Comparison of ENCODE assay signal across 8 mouse cellular contexts in the genomic region with DNA sequence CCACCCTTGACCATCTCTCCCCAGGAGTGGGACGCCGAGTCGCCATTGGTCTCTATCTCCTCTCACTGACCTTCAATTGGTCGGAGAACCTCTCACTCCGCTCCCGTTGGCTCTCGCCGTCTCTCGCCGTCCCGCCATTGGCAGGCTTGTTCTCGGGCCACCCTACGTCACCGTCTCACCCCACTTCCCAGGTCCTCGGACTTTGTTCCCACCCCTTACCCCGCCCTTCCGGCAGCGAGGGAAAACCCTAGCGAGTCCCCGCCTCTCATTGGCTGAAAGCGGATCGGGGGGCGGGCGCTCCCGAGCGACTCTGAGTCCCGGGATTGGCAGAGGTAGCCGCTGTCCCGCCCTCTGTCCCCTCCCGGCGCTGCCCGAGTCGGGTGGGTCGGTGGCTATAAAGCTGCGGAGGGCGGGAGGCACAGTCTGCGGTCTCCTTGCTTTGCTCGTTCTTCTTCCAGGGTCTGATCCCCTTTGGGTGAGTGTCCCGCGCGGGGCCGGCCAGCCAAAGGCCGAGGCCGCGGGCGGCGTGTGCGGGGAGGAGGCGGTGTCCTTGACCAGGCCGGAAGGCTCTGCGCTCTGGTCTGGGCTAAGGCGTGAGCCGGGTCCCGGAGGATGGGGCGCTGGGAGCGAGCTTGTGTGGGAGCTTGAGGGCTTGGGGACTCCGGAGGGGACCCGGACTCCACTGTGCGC. TPM values are rescaled to one million over a fixed set of nuclear protein-coding genes. Genes with fewer than 3 reads are reported as not detected.
A peak's percentile ranks its signal among the peaks of the same experiment; 100 is the strongest.
DNase-seq lines count a peak whose midpoint lies in the region; ATAC-seq and TF ChIP-seq lines count a peak whose summit lies in the region.

A gene (plus strand): TSS at position 341 of the 690 bp plus-strand sequence.

- peak; percentile 96 for ATAC-seq in Patski
- peak; percentile 99 for ATAC-seq in hindbrain, embryonic 13.5 days (ENCODE audit: low FRiP score)

- POLR2A ChIA-PET in Patski (lab: Charles Lee): interaction anchor here (3.1 kb wide), 1 partner anchor 12 kb away, joined by 22 read pairs; no protein-coding TSS in a partner anchor

- CTCF ChIA-PET in Patski (lab: Charles Lee): interaction anchor here (1.2 to 3.2 kb wide), 5 partner anchors 12 to 51 kb away, joined by 3 to 99 read pairs (median 25); no protein-coding TSS in a partner anchor

- H3K4me1 ChIP-seq in hindbrain, embryonic 13.5 days (replicated peaks): peaks cover 48% of the 10 kb centered on the region

- TF ChIP-seq CTCF in Patski (IDR thresholded peaks at IDR 0.05): no peak

- in situ Hi-C loops in Patski (cut with MboI; ENCODE audit: low pct_unique_long_range_greater_than_20kb): no loop called here

- H3K27ac ChIP-seq in hindbrain, embryonic 13.5 days: peak within 1 kb of the TSS; percentile 100

- under 1% methylated on average over 58 of the region's 59 CpGs for WGBS in hindbrain, embryonic 13.5 days

- H3K4me2 ChIP-seq in hindbrain, embryonic 13.5 days: peak within 1 kb of the TSS; percentile 86

- DNase-seq in Patski (ENCODE audit: low read depth, low spot score): peak; percentile 96
- peak; percentile 100 for DNase-seq in cerebellum, postnatal 14 days
- DNase-seq in frontal cortex, postnatal 14 days (ENCODE audit: low spot score in 2 of 2): peak; percentile 98 to 99
- peak; percentile 93 to 94 for DNase-seq in layer of hippocampus, postnatal 25 days (ENCODE audit: extremely low spot score in 1 of 2, low spot score in 1 of 2)
- DNase-seq in lung, postnatal 25 days (ENCODE audit: low spot score): peak; percentile 100
- DNase-seq in retina, embryonic 14.5 days (ENCODE audit: low spot score): peak; percentile 99
- peak; percentile 98 for DNase-seq in thymus, postnatal 4 days

- peak within 1 kb of the TSS; percentile 96 for H3K4me3 ChIP-seq in hindbrain, embryonic 13.5 days

- H3K9ac ChIP-seq in hindbrain, embryonic 13.5 days: peak within 1 kb of the TSS; percentile 98

- no peaks in the 10 kb centered on the region for H3K27me3 ChIP-seq in Patski
- H3K27me3 ChIP-seq in hindbrain, embryonic 13.5 days: no peaks in the 10 kb centered on the region

- H3K36me3 ChIP-seq in hindbrain, embryonic 13.5 days: peaks cover 2% of the 10 kb centered on the region; the same call in 1 of the 2 replicates

- no peaks in the 10 kb centered on the region for H3K9me3 ChIP-seq in hindbrain, embryonic 13.5 days

RNA-seq across cellular contexts. Expression of the gene that starts here (rescaled TPM):
- 64.9 TPM for polyA plus RNA-seq in Patski (2021)
- 423 and 434 TPM in 2 replicates for polyA plus RNA-seq in hindbrain, embryonic 13.5 days (2015; fragmentation: Nextera tagmentation; extraction: Ambion mirVana)
- total RNA-seq in layer of hippocampus, postnatal 25 days (2021): 100 to 1,000 TPM; 267 to 285 TPM

Comparison
In these comparisons a context has a peak if more than half of its experiments do, and no peak if none do; other contexts are left out.
1. Peak in every context shown above with its lines: DNase-seq, ATAC-seq, H3K4me3 ChIP-seq and H3K27ac ChIP-seq.